Mouse (Mus musculus): ENCODE results near the gene Hspa1b.
"Not testable (repeated sequence)": the region's sequence is repeated elsewhere in the genome, so short reads cannot be mapped to it uniquely, and the experiment has no call there.

DNA sequence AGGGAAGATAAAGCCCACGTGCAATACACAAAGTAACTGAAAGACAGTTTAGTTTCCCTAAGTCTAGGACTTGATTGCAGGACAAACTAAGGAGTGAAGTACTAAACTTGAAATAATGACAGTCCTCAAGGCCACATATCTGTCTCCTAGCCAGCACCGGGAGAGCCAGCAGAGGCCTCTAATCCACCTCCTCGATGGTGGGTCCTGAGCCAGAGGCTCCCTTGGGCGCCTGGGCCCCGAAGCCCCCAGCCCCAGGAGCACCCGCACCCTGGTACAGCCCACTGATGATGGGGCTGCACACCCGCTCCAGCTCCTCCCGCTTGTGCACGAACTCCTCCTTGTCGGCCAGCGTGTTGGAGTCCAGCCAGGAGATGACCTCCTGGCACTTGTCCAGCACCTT, 10.8 kb upstream of the Hspa1b start, which contains the start of gene Gm20481:
- not testable (repeated sequence) for TF ChIP-seq CTCF (IDR thresholded peaks at IDR 0.05; ENCODE audit: control insufficient read depth, insufficient read depth, insufficient replicate concordance, low read depth, low read length); POLR2A (IDR thresholded peaks at IDR 0.05; ENCODE audit: control insufficient read depth, low read depth, low read length)
